Comparison of ENCODE assay signal across 22 mouse cellular contexts in the genomic region with DNA sequence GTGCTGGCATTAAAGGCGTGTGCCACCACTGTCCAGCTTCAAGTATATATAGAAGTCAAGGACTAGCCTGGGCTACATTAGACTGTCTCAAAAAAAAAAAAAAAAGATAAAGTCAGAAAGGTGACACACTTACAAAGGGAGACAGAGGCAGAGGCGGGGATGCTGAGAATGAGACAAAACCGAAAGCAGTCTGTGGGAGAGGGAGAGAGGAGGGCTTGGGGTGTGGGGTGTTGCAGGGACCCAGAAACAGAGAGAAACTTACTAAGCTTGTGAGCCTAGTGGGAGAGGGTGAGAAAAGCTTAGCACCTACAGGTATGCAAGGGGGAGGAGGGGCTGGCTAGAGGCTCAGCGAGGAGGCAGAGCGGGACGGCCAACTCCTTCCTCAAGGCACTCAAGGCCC. TPM values are rescaled to one million over a fixed set of nuclear protein-coding genes. Genes with fewer than 3 reads are reported as not detected.
DNase-seq lines count a peak whose midpoint lies in the region; ATAC-seq and TF ChIP-seq lines count a peak whose summit lies in the region.
"Had no signal": no experiment of that assay in that cellular context is flagged by ENCODE, and none has a peak within 500 bp of the region (broad histone marks: within the 10 kb centered on the region; RNA-seq: fewer than 3 reads in every experiment).

No protein-coding gene starts in this region.

- no peak for TF ChIP-seq CTCF in spleen, adult 2 months (IDR thresholded peaks at IDR 0.05; ENCODE audit: extremely low read depth, insufficient read depth, insufficient read length, insufficient replicate concordance)

- H3K27me3 ChIP-seq in spleen, adult 2 months (ENCODE audit: control insufficient read depth, insufficient read depth, low read length), result no peaks in the 10 kb centered on the region
- H3K27me3 ChIP-seq in kidney, embryonic 15.5 days, result no peaks in the 10 kb centered on the region
- H3K27me3 ChIP-seq: embryonic facial prominence, embryonic 13.5 days; forebrain, embryonic 12.5 days; heart, embryonic 15.5 days; hindbrain, embryonic 13.5 days; Patski had no signal

- 65% methylated on average over 6 of the region's 6 CpGs for WGBS in spleen, adult 2 months
- 85% methylated on average over 6 of the region's 6 CpGs for WGBS in kidney, embryonic 15.5 days

- no peak for DNase-seq in spleen, adult 2 months (ENCODE audit: low read depth in 1 of 2, low spot score in 2 of 2)
- DNase-seq in spleen, adult 12 weeks (ENCODE audit: low spot score), result no peak
- DNase-seq in induced T-regulatory cell, adult 2 months (ENCODE audit: low read depth), result peak; percentile 80
- no peak for DNase-seq in adrenal gland, postnatal 4 days (ENCODE audit: low spot score in 2 of 2)
- DNase-seq: adrenal gland, adult 8-10 months; cerebellum, adult 18-20 months; cerebellum, adult 9-11 months; cerebellum, postnatal 36 days; gastrocnemius, postnatal 14 days; heart, adult 2 months; heart, postnatal 14 days had no signal

- H3K36me3 ChIP-seq in spleen, adult 2 months (ENCODE audit: control insufficient read depth, insufficient read depth, low read length), result no peaks in the 10 kb centered on the region
- no peaks in the 10 kb centered on the region for H3K36me3 ChIP-seq in kidney, embryonic 15.5 days
- H3K36me3 ChIP-seq: embryonic facial prominence, embryonic 13.5 days; forebrain, embryonic 12.5 days; heart, embryonic 15.5 days; hindbrain, embryonic 13.5 days had no signal

- no peak overlapping the region for H3K4me3 ChIP-seq in spleen, adult 2 months (ENCODE audit: extremely low read depth, insufficient read depth, insufficient read length)
- no peak overlapping the region for H3K4me3 ChIP-seq in kidney, embryonic 15.5 days (replicated peaks)
- H3K4me3 ChIP-seq: embryonic facial prominence, embryonic 13.5 days; forebrain, embryonic 12.5 days; heart, adult 2 months; heart, embryonic 15.5 days; hindbrain, embryonic 13.5 days had no signal

- peak; percentile 54 for ATAC-seq in CD4-positive, CD25-positive, alpha-beta regulatory T cell, adult 4 months
- no peak for ATAC-seq in kidney, embryonic 15.5 days (replicated peaks; ENCODE audit: low FRiP score)
- ATAC-seq: forebrain, embryonic 16.5 days; hindbrain, postnatal 0 days; Patski had no signal

- no peaks in the 10 kb centered on the region for H3K9me3 ChIP-seq in kidney, embryonic 15.5 days (replicated peaks)
- H3K9me3 ChIP-seq: embryonic facial prominence, embryonic 13.5 days; forebrain, embryonic 12.5 days; heart, embryonic 15.5 days; hindbrain, embryonic 13.5 days had no signal

- peaks cover 2% of the 10 kb centered on the region; the same call in 1 of the 2 replicates for H3K4me1 ChIP-seq in spleen, adult 2 months (ENCODE audit: control insufficient read depth, insufficient read depth, insufficient read length)
- peaks cover 8% of the 10 kb centered on the region; the same call in 1 of the 2 replicates for H3K4me1 ChIP-seq in kidney, embryonic 15.5 days
- H3K4me1 ChIP-seq: embryonic facial prominence, embryonic 13.5 days; hindbrain, embryonic 13.5 days had no signal

- TF ChIP-seq POLR2A in spleen, adult 2 months (IDR thresholded peaks at IDR 0.05; ENCODE audit: low read depth, low read length), result no peak

- 0 out of 2 replicates have a peak overlapping the region, but pooled peaks have one; percentile 8 for H3K27ac ChIP-seq in spleen, adult 2 months (ENCODE audit: insufficient read depth, low read length)
- H3K27ac ChIP-seq in kidney, embryonic 15.5 days, result no peak overlapping the region
- H3K27ac ChIP-seq: embryonic facial prominence, embryonic 13.5 days; forebrain, embryonic 12.5 days; heart, adult 2 months; heart, embryonic 15.5 days; hindbrain, embryonic 13.5 days; hindbrain, postnatal 0 days had no signal

- H3K9ac ChIP-seq in kidney, embryonic 15.5 days, result no peak overlapping the region
- H3K9ac ChIP-seq: embryonic facial prominence, embryonic 13.5 days; forebrain, embryonic 12.5 days; heart, embryonic 15.5 days; hindbrain, embryonic 13.5 days had no signal

- no peak overlapping the region for H3K4me2 ChIP-seq in kidney, embryonic 15.5 days
- H3K4me2 ChIP-seq: embryonic facial prominence, embryonic 13.5 days; forebrain, embryonic 12.5 days; heart, embryonic 11.5 days; heart, embryonic 15.5 days; hindbrain, embryonic 13.5 days had no signal

RNA-seq across cellular contexts. Expression of a gene that starts 11.5 kb away (rescaled TPM):
- polyA plus RNA-seq in spleen, adult 2 months (2012; rRNA removed), result 164 and 223 TPM in 2 replicates
- polyA plus RNA-seq in CD4-positive, CD25-positive, alpha-beta regulatory T cell, adult 4 months (2017; shearing (Covaris generic)), result 1,000 to 10,000 TPM in 1 of 2 experiments, 100 to 1,000 TPM in 1; 947 to 1,259 TPM
- polyA plus RNA-seq in kidney, embryonic 15.5 days (2015; fragmentation: Nextera tagmentation; extraction: Ambion mirVana), result 2.3 and 3.0 TPM in 2 replicates
- 1 to 10 TPM; 1.4 to 2.5 TPM for total RNA-seq in adrenal gland, postnatal 4 days (2021)

RNA-seq across cellular contexts. Expression of a gene that starts 19.4 kb away (rescaled TPM):
- 115 and 208 TPM in 2 replicates for polyA plus RNA-seq in spleen, adult 2 months (2012; rRNA removed)
- 10 to 100 TPM; 42.8 to 86.8 TPM for polyA plus RNA-seq in CD4-positive, CD25-positive, alpha-beta regulatory T cell, adult 4 months (2017; shearing (Covaris generic))
- polyA plus RNA-seq in kidney, embryonic 15.5 days (2015; fragmentation: Nextera tagmentation; extraction: Ambion mirVana), result 58.9 and 70.8 TPM in 2 replicates
- 10 to 100 TPM; 60.1 to 65.2 TPM for total RNA-seq in adrenal gland, postnatal 4 days (2021)

RNA-seq across cellular contexts. Expression of a gene that starts 38.7 kb away (rescaled TPM):
- 9.0 and 10.7 TPM in 2 replicates for polyA plus RNA-seq in spleen, adult 2 months (2012; rRNA removed)
- polyA plus RNA-seq in CD4-positive, CD25-positive, alpha-beta regulatory T cell, adult 4 months (2017; shearing (Covaris generic)), result 1 to 10 TPM; 2.6 to 2.8 TPM
- 2.8 and 2.9 TPM in 2 replicates for polyA plus RNA-seq in kidney, embryonic 15.5 days (2015; fragmentation: Nextera tagmentation; extraction: Ambion mirVana)
- total RNA-seq in adrenal gland, postnatal 4 days (2021), result 1 to 10 TPM; 5.8 to 7.6 TPM

RNA-seq across cellular contexts. Expression of a gene that starts 56.9 kb away (rescaled TPM):
- 268 and 290 TPM in 2 replicates for polyA plus RNA-seq in spleen, adult 2 months (2012; rRNA removed)
- polyA plus RNA-seq in CD4-positive, CD25-positive, alpha-beta regulatory T cell, adult 4 months (2017; shearing (Covaris generic)), result 10 to 100 TPM in 1 of 2 experiments, not detected in 1; 16.9 TPM
- polyA plus RNA-seq in kidney, embryonic 15.5 days (2015; fragmentation: Nextera tagmentation; extraction: Ambion mirVana), result 0.12 and 0.44 TPM in 2 replicates
- total RNA-seq in adrenal gland, postnatal 4 days (2021), result 1 to 10 TPM in 1 of 2 experiments, under 1 TPM in 1; 0.48 to 1.6 TPM
- total RNA-seq: hematopoietic stem cell, adult 5-6 weeks had no signal
- polyA plus RNA-seq: embryonic facial prominence, embryonic 13.5 days; forebrain, embryonic 12.5 days; forebrain, embryonic 16.5 days; heart, embryonic 11.5 days; heart, embryonic 15.5 days; hindbrain, embryonic 13.5 days; Patski had no signal

Comparison
In these comparisons a context has a peak if more than half of its experiments do, and no peak if none do; other contexts are left out.
1. RNA of a gene that starts 11.5 kb away (polyA plus RNA-seq): 947 to 1,259 TPM in CD4-positive, CD25-positive, alpha-beta regulatory T cell, adult 4 months and 164 to 223 TPM in spleen, adult 2 months; 2.3 to 3.0 TPM in kidney, embryonic 15.5 days; every median in the first group is over 10 times any median in the second.